Mouse (Mus musculus): ENCODE data around the gene Zfyve28.

DNA sequence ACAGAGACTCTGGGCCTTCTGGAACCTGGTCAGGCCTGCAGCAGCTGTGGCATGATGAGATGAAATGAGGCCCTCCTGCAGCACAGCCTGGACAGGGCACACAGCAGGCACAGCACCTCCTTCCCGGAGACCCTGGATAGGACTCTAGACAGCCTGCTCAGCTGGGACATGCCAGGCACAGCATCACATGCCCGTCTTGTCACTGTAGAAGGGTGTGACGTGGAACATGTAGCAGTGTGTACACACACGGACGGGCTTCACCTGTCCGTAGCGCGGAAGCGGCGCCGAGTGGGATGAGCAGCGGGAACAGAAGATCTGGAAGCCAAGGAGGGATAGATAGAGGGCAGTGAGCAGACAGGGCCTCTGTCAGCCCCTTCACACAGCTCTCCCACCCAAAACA, 92.5 kb downstream of the Zfyve28 start:
- TF ChIP-seq POLR2A (IDR thresholded peaks at IDR 0.05; ENCODE audit: borderline replicate concordance, extremely low read depth, low read depth, low read length): no peak
- TF ChIP-seq CTCF (IDR thresholded peaks at IDR 0.05; ENCODE audit: insufficient read depth, low read length): no peak

All from lung, adult 2 months (tissue).